Mouse (Mus musculus): ENCODE measurements around the gene Olfr410. TPM values are rescaled to one million over a fixed set of nuclear protein-coding genes. Genes with fewer than 3 reads are reported as not detected.

Gene Olfr410
- polyA plus RNA-seq (2012; rRNA removed), result not detected in 2 replicates

DNA sequence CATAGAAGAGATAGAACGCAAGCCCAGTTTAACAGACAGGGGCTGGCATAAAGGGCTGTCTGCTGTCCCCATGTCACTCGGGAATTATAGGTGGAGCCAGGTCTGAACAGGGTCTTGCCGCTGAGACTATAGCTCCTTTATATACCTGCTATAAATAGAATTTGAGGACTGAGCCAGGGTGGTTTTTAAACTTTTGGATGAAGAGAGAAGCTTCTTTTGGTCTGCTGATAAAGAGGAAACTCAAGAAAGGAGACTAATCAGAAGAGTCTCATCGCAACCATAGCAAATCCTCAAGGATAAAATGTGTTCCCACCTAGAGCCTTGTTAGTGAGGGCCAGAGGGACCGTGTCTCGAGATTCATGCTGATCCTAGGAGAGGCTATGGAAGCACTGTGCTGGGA, at the start of gene Olfr410:
TSS of gene Olfr410 (minus strand) at position 101 of the 400 bp plus-strand sequence.
- Histone ChIP-seq H3K4me3 (replicated peaks; ENCODE audit: extremely low read depth, low read depth, low read length) (no peak within 1 kb of the TSS), H3K4me1 (ENCODE audit: control insufficient read depth, insufficient read depth, low read length) (no peaks in the 10 kb centered on the region)
- 78% methylated on average over 6 of the region's 6 CpGs for WGBS
- TF ChIP-seq CTCF (IDR thresholded peaks at IDR 0.05; ENCODE audit: insufficient read depth, low read length) (no peak), POLR2A (IDR thresholded peaks at IDR 0.05; ENCODE audit: borderline replicate concordance, extremely low read depth, low read depth, low read length) (no peak)
- no peak for DNase-seq

DNA sequence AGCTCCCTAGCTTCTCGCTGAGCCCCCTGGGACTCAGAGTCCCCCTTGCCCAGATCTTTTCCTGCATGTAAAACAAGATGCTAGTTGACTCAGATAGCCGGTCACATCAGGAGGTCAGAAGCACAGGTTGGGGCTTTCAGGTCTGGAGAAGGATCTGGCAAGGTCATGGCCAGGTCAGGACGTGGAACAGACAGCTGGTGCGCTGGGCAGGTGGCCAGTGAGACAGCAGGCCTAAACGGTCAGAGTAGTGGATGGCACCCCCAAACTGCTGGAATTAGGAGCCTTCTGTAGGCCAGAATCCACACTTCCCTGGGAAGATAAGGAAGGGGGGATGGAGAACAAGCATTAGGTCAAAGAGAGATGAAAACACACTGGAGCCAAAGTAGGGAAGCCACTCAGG, 49.4 kb upstream of the Olfr410 start:
- whole genome bisulfite sequencing, result 70% methylated on average over 5 of the region's 5 CpGs
- DNase-seq, result no peak
- TF ChIP-seq CTCF (IDR thresholded peaks at IDR 0.05; ENCODE audit: insufficient read depth, low read length), result no peak

DNA sequence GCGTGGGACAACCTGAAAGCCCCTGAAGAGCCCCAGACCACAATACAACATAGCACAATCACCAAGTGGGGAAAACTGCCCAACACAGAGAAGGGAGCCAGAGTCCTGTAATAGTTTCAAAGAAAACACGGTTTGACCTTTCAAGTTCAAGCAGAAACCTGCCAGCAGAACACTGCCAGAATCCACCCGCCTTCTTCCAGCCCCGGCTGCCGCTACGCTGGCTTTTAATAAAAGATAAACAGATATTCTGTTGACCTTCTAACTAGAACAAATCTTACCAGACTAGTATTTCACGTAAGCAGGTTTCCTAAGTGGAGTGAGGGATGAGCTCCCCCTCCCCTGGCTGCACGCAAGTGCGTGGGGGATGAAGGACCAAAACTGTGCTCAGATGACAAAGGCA, 47.8 kb upstream of the Olfr410 start:
- no peak for DNase-seq
- 61% methylated on average over 9 of the region's 9 CpGs for WGBS
- TF ChIP-seq CTCF (IDR thresholded peaks at IDR 0.05; ENCODE audit: insufficient read depth, low read length) (no peak), POLR2A (IDR thresholded peaks at IDR 0.05; ENCODE audit: borderline replicate concordance, extremely low read depth, low read depth, low read length) (no peak)
- Histone ChIP-seq H3K4me3 (replicated peaks; ENCODE audit: extremely low read depth, low read depth, low read length) (no peak overlapping the region), H3K4me1 (ENCODE audit: control insufficient read depth, insufficient read depth, low read length) (no peaks in the 10 kb centered on the region)

More for the DNA sequence above, 49.4 kb upstream of the Olfr410 start:
- Histone ChIP-seq H3K4me3 (replicated peaks; ENCODE audit: extremely low read depth, low read depth, low read length) (no peak overlapping the region), H3K4me1 (ENCODE audit: control insufficient read depth, insufficient read depth, low read length) (no peaks in the 10 kb centered on the region)

DNA sequence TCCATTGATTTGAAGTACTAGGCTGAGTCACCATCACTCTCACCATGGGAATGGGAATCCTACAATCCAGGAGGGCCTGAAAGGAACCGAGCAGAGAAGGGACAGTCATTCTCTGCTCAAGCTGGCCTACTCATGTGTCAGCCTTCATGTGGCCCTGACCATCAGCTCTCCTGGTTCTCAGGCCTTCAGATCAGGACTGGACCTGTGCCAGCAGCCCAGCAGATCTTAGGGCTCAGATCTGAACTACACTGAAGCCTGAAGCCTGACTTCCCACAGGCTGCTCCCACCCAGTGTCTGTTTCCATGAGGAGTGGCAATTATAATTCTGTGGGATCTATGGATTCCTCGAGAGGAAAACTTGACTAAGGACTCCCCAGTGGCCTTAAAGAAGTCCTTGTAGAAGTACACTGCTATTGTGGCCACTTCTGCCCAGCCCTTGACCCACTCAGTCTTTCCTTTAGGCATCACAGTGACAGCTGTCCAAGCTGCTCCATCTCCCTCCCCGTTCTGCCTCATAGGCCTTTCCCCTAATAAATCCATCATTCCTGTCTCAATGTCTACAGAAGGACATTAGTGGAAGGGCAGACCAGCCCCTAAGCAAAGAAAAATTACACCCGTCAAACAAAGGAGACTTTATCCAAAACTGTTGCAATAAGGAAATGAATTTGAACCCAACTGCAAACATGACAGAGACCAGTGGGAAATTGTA, 41.5 kb upstream of the Olfr410 start:
- TF ChIP-seq POLR2A (IDR thresholded peaks at IDR 0.05; ENCODE audit: borderline replicate concordance, extremely low read depth, low read depth, low read length), result no peak
- TF ChIP-seq CTCF (IDR thresholded peaks at IDR 0.05; ENCODE audit: insufficient read depth, low read length), result no peak
- 41% methylated on average over 4 of the region's 4 CpGs for WGBS
- H3K4me1 ChIP-seq (ENCODE audit: control insufficient read depth, insufficient read depth, low read length), result no peaks in the 10 kb centered on the region
- DNase-seq, result no peak
- no peak overlapping the region for H3K4me3 ChIP-seq (replicated peaks; ENCODE audit: extremely low read depth, low read depth, low read length)

DNA sequence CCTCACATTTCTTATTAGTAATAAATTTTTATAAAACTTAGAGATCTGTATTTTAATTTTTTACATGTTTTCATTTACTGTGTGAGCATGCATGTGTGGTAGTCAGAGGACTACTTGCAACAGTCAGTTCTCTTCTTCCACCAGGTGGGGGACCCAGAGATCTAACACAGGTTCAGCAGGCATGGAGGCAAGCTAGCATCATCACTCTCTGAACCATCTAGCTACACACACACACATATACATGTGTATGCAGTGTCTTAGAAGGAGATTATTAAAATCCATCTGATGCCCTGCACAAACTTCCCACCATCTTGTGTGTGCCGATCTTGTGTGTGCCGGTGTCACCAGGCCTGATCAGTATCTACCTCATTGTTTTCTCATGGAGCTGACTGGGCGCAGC, 39.0 kb upstream of the Olfr410 start:
- TF ChIP-seq CTCF (IDR thresholded peaks at IDR 0.05; ENCODE audit: insufficient read depth, low read length) (peak; percentile 47), POLR2A (IDR thresholded peaks at IDR 0.05; ENCODE audit: borderline replicate concordance, extremely low read depth, low read depth, low read length) (no peak)
- H3K4me1 ChIP-seq (ENCODE audit: control insufficient read depth, insufficient read depth, low read length), result no peaks in the 10 kb centered on the region
- 79% methylated on average over 3 of the region's 3 CpGs for WGBS
- DNase-seq, result no peak
- H3K4me3 ChIP-seq (replicated peaks; ENCODE audit: extremely low read depth, low read depth, low read length), result no peak overlapping the region

DNA sequence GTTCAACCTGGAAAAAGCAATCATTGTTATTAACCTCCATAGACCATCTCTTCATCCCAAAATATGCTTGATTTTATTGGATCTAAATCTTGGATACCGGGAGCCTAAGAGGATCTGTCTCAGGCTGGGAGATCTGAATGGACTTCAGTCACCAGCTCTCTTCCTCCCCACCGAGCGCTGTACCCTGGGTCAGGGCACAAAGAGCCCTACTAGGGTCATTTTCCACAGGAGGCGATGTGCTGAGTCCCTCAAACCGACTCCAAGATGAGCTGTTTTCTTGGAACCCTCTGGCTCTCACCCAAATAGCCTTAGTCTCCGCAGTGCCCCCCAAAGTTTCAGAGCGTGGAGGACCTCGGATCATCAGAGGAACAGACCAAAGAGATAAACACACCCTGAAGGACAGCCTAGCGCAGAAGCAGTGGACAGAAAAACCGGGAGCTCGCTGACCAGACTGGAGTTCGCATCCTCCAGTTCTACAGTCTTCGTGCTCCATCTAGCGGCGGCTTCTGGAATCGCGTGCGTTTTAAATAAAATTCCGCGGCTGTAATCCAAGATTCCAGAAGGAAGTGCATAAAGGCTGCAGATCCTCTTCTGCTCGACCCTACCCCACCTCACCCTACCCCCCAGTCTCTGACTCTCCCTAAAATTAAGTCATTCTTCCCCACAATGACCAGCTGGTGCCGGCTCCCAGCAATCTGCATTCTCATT, 33.7 kb upstream of the Olfr410 start:
- DNase-seq, result peak; percentile 72
- Histone ChIP-seq H3K4me3 (replicated peaks; ENCODE audit: extremely low read depth, low read depth, low read length) (no peak overlapping the region), H3K4me1 (ENCODE audit: control insufficient read depth, insufficient read depth, low read length) (no peaks in the 10 kb centered on the region)
- TF ChIP-seq CTCF (IDR thresholded peaks at IDR 0.05; ENCODE audit: insufficient read depth, low read length) (peak; percentile 84), POLR2A (IDR thresholded peaks at IDR 0.05; ENCODE audit: borderline replicate concordance, extremely low read depth, low read depth, low read length) (no peak)
- 12% methylated on average over 22 of the region's 22 CpGs for WGBS

DNA sequence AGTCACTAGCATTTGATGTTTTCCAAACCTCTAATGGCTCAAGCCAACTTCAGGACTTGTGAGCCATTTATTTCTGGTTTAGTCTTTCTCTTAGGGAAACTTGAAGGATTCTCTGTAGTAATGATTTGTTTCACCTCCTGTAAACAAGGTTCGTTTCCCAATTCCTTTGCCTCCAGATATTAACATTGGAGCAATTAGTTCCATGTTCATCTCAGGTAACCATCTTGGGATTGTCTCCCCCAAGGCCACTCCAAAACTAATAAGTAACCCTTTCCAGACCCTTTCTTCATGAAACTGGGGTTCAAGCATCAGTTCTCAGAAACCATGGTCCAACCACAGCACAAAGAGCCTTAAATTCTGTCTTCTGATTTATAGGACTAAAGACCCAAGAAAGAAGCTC, 23.9 kb upstream of the Olfr410 start, which contains the start of gene Olfr412:
TSS of gene Olfr412 (plus strand) at position 301 of the 400 bp plus-strand sequence.
- Histone ChIP-seq H3K4me3 (replicated peaks; ENCODE audit: extremely low read depth, low read depth, low read length) (no peak within 1 kb of the TSS), H3K4me1 (ENCODE audit: control insufficient read depth, insufficient read depth, low read length) (no peaks in the 10 kb centered on the region)
- TF ChIP-seq CTCF (IDR thresholded peaks at IDR 0.05; ENCODE audit: insufficient read depth, low read length), result no peak
- TF ChIP-seq POLR2A (IDR thresholded peaks at IDR 0.05; ENCODE audit: borderline replicate concordance, extremely low read depth, low read depth, low read length), result no peak
- no peak for DNase-seq
- WGBS, result 66% methylated on average over 1 of the region's 1 CpGs

DNA sequence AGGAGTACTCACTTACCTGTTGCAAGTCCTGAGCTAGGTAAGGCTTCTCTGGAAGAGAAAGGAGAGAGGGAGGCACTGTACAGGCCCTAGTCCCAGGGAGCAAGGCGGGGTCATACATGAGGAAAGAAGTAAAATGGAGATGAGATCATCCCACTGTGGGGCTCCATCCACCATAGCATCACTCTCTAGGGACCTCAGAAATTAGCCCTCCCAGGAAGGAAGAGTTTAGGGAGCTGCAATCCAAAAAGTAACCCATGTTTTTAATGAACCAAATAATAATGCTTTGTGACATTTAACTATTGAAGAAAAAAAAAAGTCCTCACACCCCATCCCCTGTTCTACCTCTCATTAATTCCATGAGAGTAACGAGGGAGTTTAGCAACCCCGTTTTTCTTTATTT, 14.7 kb upstream of the Olfr410 start, which contains the start of gene Olfr411:
TSS of gene Olfr411 (minus strand) at position 101 of the 400 bp plus-strand sequence.
- no peak for DNase-seq
- no peak for TF ChIP-seq POLR2A (IDR thresholded peaks at IDR 0.05; ENCODE audit: borderline replicate concordance, extremely low read depth, low read depth, low read length)
- no peak for TF ChIP-seq CTCF (IDR thresholded peaks at IDR 0.05; ENCODE audit: insufficient read depth, low read length)
- WGBS, result 82% methylated on average over 3 of the region's 3 CpGs
- H3K4me3 ChIP-seq (replicated peaks; ENCODE audit: extremely low read depth, low read depth, low read length), result no peak within 1 kb of the TSS
- H3K4me1 ChIP-seq (ENCODE audit: control insufficient read depth, insufficient read depth, low read length), result no peaks in the 10 kb centered on the region

DNA sequence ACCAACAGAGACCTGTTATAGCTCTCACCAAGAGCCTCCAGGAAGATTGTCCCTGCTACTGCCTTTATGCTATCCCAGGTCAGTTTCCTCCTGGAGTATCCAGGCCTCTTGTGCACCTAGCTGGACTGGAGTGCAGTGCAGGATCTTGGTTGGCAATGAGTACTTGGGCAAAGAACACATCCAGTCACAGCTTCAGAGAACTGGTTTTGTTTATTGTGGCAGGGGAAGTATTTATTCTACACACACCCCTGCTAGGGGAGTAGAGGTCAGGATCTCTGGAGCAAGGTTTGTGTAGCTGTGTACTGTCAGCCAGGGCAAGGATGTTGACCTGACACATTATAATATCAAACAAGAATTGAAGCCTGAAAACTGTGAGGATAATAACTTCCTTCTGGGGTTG, 9.1 kb downstream of the Olfr410 start:
- H3K4me1 ChIP-seq (ENCODE audit: control insufficient read depth, insufficient read depth, low read length), result no peaks in the 10 kb centered on the region
- no peak overlapping the region for H3K4me3 ChIP-seq (replicated peaks; ENCODE audit: extremely low read depth, low read depth, low read length)
- TF ChIP-seq CTCF (IDR thresholded peaks at IDR 0.05; ENCODE audit: insufficient read depth, low read length) (no peak), POLR2A (IDR thresholded peaks at IDR 0.05; ENCODE audit: borderline replicate concordance, extremely low read depth, low read depth, low read length) (no peak)
- no peak for DNase-seq

DNA sequence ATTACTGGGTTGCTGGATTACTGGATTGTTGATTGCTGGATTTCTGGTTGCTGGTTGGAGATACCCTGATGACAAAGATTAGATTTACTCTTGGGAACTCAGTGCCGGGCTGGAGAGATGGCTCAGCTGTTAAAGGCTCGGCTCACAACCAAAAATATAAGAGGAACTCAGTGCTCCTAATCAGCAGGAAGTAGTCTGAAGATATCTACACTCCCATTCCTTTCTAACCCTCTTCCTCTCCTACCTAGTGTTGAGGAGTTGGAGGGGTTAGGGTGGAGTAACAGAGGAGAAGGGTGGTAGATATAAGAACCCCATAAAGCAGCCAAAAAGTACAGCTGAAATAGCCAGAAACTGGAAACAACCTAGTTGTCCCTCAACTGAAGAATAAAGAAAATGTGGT, 11.8 kb downstream of the Olfr410 start:
- Histone ChIP-seq H3K4me1 (ENCODE audit: control insufficient read depth, insufficient read depth, low read length) (no peaks in the 10 kb centered on the region), H3K4me3 (replicated peaks; ENCODE audit: extremely low read depth, low read depth, low read length) (no peak overlapping the region)
- TF ChIP-seq POLR2A (IDR thresholded peaks at IDR 0.05; ENCODE audit: borderline replicate concordance, extremely low read depth, low read depth, low read length) (no peak), CTCF (IDR thresholded peaks at IDR 0.05; ENCODE audit: insufficient read depth, low read length) (no peak)
- no peak for DNase-seq
- WGBS, result 55% methylated on average over 2 of the region's 2 CpGs

All from lung, adult 2 months (tissue).